Mouse (Mus musculus) megakaryocyte, embryonic 14.5 days (primary cell): ENCODE measurements around the gene Tmem81.

Experiments used
- FLI1 ChIP-seq: IDR thresholded peaks from 2 replicates; pipeline ENCODE4 v1.6.1; 2012; ENCODE audit warnings: low read length, inconsistent platforms, mixed read lengths
- GATA1 ChIP-seq: IDR thresholded peaks from 3 replicates; pipeline ENCODE4 v1.6.1; 2012; ENCODE audit warnings: mixed read lengths, low read length, inconsistent platforms, borderline replicate concordance

DNA sequence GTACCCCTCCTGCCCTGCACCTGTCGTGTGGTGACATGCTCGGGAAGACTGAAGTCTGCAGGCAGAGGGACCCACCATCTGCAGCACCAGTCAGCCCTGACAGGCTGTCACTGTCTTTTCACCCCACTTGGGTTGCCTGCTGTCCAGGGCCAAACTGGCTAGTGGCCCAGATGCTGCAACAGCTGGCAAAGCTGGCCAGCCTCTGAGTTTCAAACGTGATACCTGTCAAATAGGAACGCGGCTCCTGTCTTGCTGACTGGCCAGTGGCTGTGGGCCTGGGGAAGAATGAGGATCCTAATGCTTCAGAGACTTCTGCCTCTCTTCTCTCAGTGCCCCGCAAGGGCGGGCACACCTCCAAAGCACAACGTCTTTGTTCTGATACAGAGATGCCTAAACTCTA, 37.8 kb downstream of the Tmem81 start:
- no peak for TF ChIP-seq GATA1
- no peak for TF ChIP-seq FLI1
